Mouse (Mus musculus) hindbrain, embryonic 16.5 days (tissue): Measurements from ENCODE around the gene Wdr12. TPM values are rescaled to one million over a fixed set of nuclear protein-coding genes. Genes with fewer than 3 reads are reported as not detected.
A peak's percentile ranks its signal among the peaks of the same experiment; 100 is the strongest.
"Not testable (repeated sequence)": the region's sequence is repeated elsewhere in the genome, so short reads cannot be mapped to it uniquely, and the experiment has no call there.

Experiments
- ATAC-seq: fragments of 200-750 bp; cut with Nextera tagmentation; 2 replicates; pipeline ENCODE4 v1.8.0; 2017; ENCODE audit warnings: moderate TSS enrichment, moderate library complexity
- H3K27ac ChIP-seq: fragments of 300-500 bp; sonication (generic); 2 replicates; pipeline ENCODE4 v1.5.1; 2014; ENCODE audit warnings: low read depth, mild to moderate bottlenecking, control low read depth, low read length, moderate library complexity
- H3K27me3 ChIP-seq: fragments of 300-500 bp; sonication (generic); replicated peaks from 2 replicates; pipeline ENCODE4 v1.6.1; 2014; ENCODE audit warnings: low read length; ENCODE audit not compliant: control insufficient read depth, insufficient read depth
- H3K36me3 ChIP-seq: fragments of 300-500 bp; sonication (generic); 2 replicates; pipeline ENCODE4 v1.6.1; 2014; ENCODE audit warnings: mild to moderate bottlenecking, low read length, moderate library complexity, mixed read lengths; ENCODE audit not compliant: control insufficient read depth, insufficient read depth
- H3K4me1 ChIP-seq: fragments of 300-500 bp; sonication (generic); 2 replicates; pipeline ENCODE4 v1.6.1; 2014; ENCODE audit warnings: low read depth, low read length; ENCODE audit not compliant: control insufficient read depth, insufficient read depth
- H3K4me2 ChIP-seq: fragments of 300-500 bp; sonication (generic); 2 replicates; pipeline ENCODE4 v1.6.1; 2014; ENCODE audit warnings: mild to moderate bottlenecking, low read length, control low read depth, moderate library complexity
- H3K4me3 ChIP-seq: fragments of 300-500 bp; sonication (generic); 2 replicates; pipeline ENCODE4 v1.5.1; 2014; ENCODE audit warnings: mild to moderate bottlenecking, low read length, control low read depth, moderate library complexity
- H3K9ac ChIP-seq: fragments of 300-500 bp; sonication (generic); 2 replicates; pipeline ENCODE4 v1.6.1; 2014; ENCODE audit warnings: low read depth, mild to moderate bottlenecking, control low read depth, low read length, moderate library complexity
- H3K9me3 ChIP-seq: fragments of 300-500 bp; sonication (generic); 2 replicates; pipeline ENCODE4 v1.6.1; 2014; ENCODE audit warnings: mild to moderate bottlenecking, low read length, moderate library complexity; ENCODE audit not compliant: control insufficient read depth
- WGBS: fragments of 180-500 bp; shearing (Covaris S2); extraction: QIAGEN DNeasy Blood & Tissue Kit; methylation state at CpG from one replicate; pipeline ENCODE4 v1.1.7; 2014; 5-methylcytosine and 5-hydroxymethylcytosine counted together
- polyA plus RNA-seq: library from polyadenylated mRNA; unstranded; fragments of >200 nt; fragmentation: Nextera tagmentation; extraction: Ambion mirVana; gene quantifications from 2 replicates; pipeline ENCODE4 v1.2.1, GENCODE M21; 2015

The Wdr12 gene
- polyA plus RNA-seq, 1 experiment from 2014 or later, result 53.7 TPM

GRCm38 (mm10) chr1:60075590-60075989 is 22.9 kb downstream of the Wdr12 start:
- Histone ChIP-seq H3K27ac (no peak overlapping the region), H3K9ac (no peak overlapping the region), H3K9me3 (no peaks in the 10 kb centered on the region), H3K36me3 (peaks cover 24% of the 10 kb centered on the region), H3K4me3 (no peak overlapping the region), H3K27me3 (no peaks in the 10 kb centered on the region), H3K4me2 (no peak overlapping the region), H3K4me1 (no peaks in the 10 kb centered on the region)
- no peak for ATAC-seq
- 84% methylated on average over 3 of the region's 3 CpGs for WGBS

- no peak overlapping the region for H3K4me2 ChIP-seq
- H3K27ac ChIP-seq, result no peak overlapping the region
- no peaks in the 10 kb centered on the region for H3K4me1 ChIP-seq
- H3K36me3 ChIP-seq, result peaks cover 21% of the 10 kb centered on the region
- H3K9me3 ChIP-seq, result no peaks in the 10 kb centered on the region
- H3K27me3 ChIP-seq, result no peaks in the 10 kb centered on the region
- no peak for ATAC-seq
- 84% methylated on average over 2 of the region's 2 CpGs for WGBS
- H3K4me3 ChIP-seq, result no peak overlapping the region
- no peak overlapping the region for H3K9ac ChIP-seq
Measured at GRCm38 (mm10) chr1:60074935-60075334, 23.5 kb downstream of the Wdr12 start.

- H3K9me3 ChIP-seq, H3K4me1 ChIP-seq, H3K27me3 ChIP-seq, ATAC-seq, H3K4me3 ChIP-seq, H3K36me3 ChIP-seq, H3K27ac ChIP-seq, H3K9ac ChIP-seq, H3K4me2 ChIP-seq: not testable (repeated sequence)
Measured at GRCm38 (mm10) chr1:60070725-60071124, 27.7 kb downstream of the Wdr12 start.

GRCm38 (mm10) chr1:60056310-60056709 is 42.1 kb downstream of the Wdr12 start:
- Histone ChIP-seq H3K27ac (no peak overlapping the region), H3K4me3 (no peak overlapping the region), H3K4me1 (no peaks in the 10 kb centered on the region), H3K4me2 (no peak overlapping the region), H3K36me3 (no peaks in the 10 kb centered on the region), H3K9me3 (no peaks in the 10 kb centered on the region), H3K27me3 (no peaks in the 10 kb centered on the region), H3K9ac (no peak overlapping the region)
- WGBS, result 89% methylated on average over 3 of the region's 3 CpGs
- no peak for ATAC-seq

- Histone ChIP-seq H3K27me3 (no peaks in the 10 kb centered on the region), H3K4me2 (no peak overlapping the region), H3K9ac (no peak overlapping the region), H3K9me3 (no peaks in the 10 kb centered on the region), H3K4me3 (no peak overlapping the region), H3K27ac (no peak overlapping the region), H3K4me1 (no peaks in the 10 kb centered on the region), H3K36me3 (no peaks in the 10 kb centered on the region)
- no peak for ATAC-seq
- 23% methylated on average over 3 of the region's 3 CpGs for WGBS
Measured at GRCm38 (mm10) chr1:60054659-60055058, 43.8 kb downstream of the Wdr12 start.

GRCm38 (mm10) chr1:60047481-60047880 is 51.0 kb downstream of the Wdr12 start:
- H3K4me2 ChIP-seq, ATAC-seq, H3K4me1 ChIP-seq, H3K9ac ChIP-seq, H3K27ac ChIP-seq, H3K4me3 ChIP-seq, H3K9me3 ChIP-seq, H3K27me3 ChIP-seq, H3K36me3 ChIP-seq: not testable (repeated sequence)
- 95% methylated on average over 5 of the region's 5 CpGs for WGBS

GRCm38 (mm10) chr1:60044595-60044994 is 53.9 kb downstream of the Wdr12 start:
- Histone ChIP-seq H3K9me3 (no peaks in the 10 kb centered on the region), H3K27me3 (peaks cover 2% of the 10 kb centered on the region; the same call in 1 of the 2 replicates), H3K4me1 (no peaks in the 10 kb centered on the region), H3K4me3 (no peak overlapping the region), H3K4me2 (no peak overlapping the region), H3K36me3 (no peaks in the 10 kb centered on the region), H3K27ac (no peak overlapping the region), H3K9ac (no peak overlapping the region)
- 92% methylated on average over 1 of the region's 1 CpGs for WGBS
- ATAC-seq, result no peak

- WGBS, result under 1% methylated on average over 57 of the region's 99 CpGs
- H3K4me1 ChIP-seq, result no peaks in the 10 kb centered on the region
- peak; percentile 93 for ATAC-seq
Measured at GRCm38 (mm10) chr1:60042796-60043469, 55.5 kb downstream of the Wdr12 start, which contains the start of gene Ica1l. Ica1l (minus strand) TSS chr1:60043184.

GRCm38 (mm10) chr1:60042398-60042795 is 56.0 kb downstream of the Wdr12 start:
- ATAC-seq, result peak; percentile 64; the same call in 1 of the 2 replicates
- H3K4me2 ChIP-seq, result peak overlapping the region; percentile 91
- H3K9ac ChIP-seq, result peak overlapping the region; percentile 84
- peak overlapping the region; percentile 78 for H3K4me3 ChIP-seq
- H3K27ac ChIP-seq, result peak overlapping the region; percentile 87
- no peaks in the 10 kb centered on the region for H3K36me3 ChIP-seq
- 2% methylated on average over 19 of the region's 19 CpGs for WGBS
- H3K27me3 ChIP-seq, result peaks cover 2% of the 10 kb centered on the region; the same call in 1 of the 2 replicates
- H3K9me3 ChIP-seq, result no peaks in the 10 kb centered on the region
- no peaks in the 10 kb centered on the region for H3K4me1 ChIP-seq

More at GRCm38 (mm10) chr1:60042796-60043469, 55.5 kb downstream of the Wdr12 start, which contains the start of gene Ica1l:
- peak within 1 kb of the TSS; percentile 91 for H3K4me2 ChIP-seq
- H3K9me3 ChIP-seq, result no peaks in the 10 kb centered on the region
- no peaks in the 10 kb centered on the region for H3K36me3 ChIP-seq
- peak within 1 kb of the TSS; percentile 78 for H3K4me3 ChIP-seq
- H3K9ac ChIP-seq, result peak within 1 kb of the TSS; percentile 84
- H3K27ac ChIP-seq, result peak within 1 kb of the TSS; percentile 87
- peaks cover 2% of the 10 kb centered on the region; the same call in 1 of the 2 replicates for H3K27me3 ChIP-seq
